Mouse (Mus musculus): Measurements from ENCODE around the gene B4galt3. TPM values are rescaled to one million over a fixed set of nuclear protein-coding genes. Genes with fewer than 3 reads are reported as not detected.
A peak's percentile ranks its signal among the peaks of the same experiment; 100 is the strongest.

The B4galt3 gene
- total RNA-seq, 2 experiments from 2014 or later = 73.1 to 79.3 TPM

DNA sequence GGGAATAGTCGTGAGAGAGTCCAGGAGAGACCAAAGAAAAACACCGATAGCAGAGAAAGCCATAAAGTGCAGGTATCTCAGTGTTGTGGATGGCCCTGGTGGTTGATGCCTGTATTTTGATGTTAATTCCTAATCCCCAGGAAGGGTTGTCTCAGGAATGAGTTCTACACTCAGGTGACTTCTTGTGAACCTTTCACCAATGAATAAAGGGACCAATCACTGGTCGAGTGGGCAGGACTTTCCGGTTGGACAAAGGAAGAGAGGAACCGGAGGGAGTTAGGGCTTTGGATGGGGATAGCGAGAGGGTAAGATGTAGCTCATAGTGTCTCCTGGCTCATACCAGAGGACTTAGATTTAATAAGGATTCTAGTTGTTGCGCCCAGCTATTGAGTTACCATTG lies 49.6 kb downstream of the B4galt3 start:
- Histone ChIP-seq H3K27ac (no peak overlapping the region), H3K4me3 (no peak overlapping the region)
- DNase-seq (ENCODE audit: low spot score in 2 of 2) = no peak
- no peak for TF ChIP-seq CTCF (conservative IDR thresholded peaks at IDR 0.05)

DNA sequence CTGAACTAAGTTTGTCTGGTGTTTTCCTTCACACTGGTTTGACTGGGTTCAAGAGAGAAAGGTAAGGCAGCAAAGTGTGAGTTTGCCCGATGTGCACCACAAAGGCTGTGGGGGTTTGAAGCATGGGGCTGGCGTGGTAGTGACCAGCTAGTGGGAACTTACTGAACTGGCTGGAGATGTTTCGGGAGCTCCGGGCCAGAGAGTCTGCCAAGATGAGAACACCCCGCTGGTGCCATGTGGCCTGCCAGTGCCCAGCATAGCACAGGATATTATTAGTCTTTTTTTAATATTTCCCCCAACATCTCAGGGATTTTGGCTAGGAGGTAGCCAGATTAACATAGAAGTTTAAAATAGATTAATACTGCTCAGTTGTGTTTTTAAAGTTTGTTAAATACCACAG lies 50.0 kb downstream of the B4galt3 start:
- H3K27ac ChIP-seq = no peak overlapping the region

DNA sequence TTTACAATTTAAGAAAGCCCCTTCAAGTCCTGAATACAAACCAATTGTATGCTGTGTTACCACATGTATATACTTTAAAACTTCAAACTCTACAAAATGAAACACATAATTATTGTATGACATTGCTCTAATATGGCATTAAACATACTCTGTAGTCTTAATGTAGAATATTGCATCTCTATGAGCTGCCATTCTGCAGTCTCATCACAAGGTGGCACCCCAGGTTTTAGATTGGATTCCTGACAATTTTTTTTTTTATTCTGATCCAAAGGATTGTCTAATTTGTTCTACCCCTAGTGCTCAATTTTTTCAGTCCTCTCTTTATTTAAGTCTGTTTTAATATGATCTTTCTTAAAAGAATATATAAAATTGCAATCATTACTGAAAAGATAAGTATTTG lies 51.3 kb downstream of the B4galt3 start:
- Histone ChIP-seq H3K4me3 (no peak overlapping the region), H3K27ac (no peak overlapping the region)
- TF ChIP-seq CTCF (conservative IDR thresholded peaks at IDR 0.05) = peak; percentile 81
- DNase-seq (ENCODE audit: low spot score in 2 of 2) = no peak

More for the DNA sequence above, 50.0 kb downstream of the B4galt3 start:
- no peak for TF ChIP-seq CTCF (conservative IDR thresholded peaks at IDR 0.05)
- no peak overlapping the region for H3K4me3 ChIP-seq
- DNase-seq (ENCODE audit: low spot score in 2 of 2) = no peak

DNA sequence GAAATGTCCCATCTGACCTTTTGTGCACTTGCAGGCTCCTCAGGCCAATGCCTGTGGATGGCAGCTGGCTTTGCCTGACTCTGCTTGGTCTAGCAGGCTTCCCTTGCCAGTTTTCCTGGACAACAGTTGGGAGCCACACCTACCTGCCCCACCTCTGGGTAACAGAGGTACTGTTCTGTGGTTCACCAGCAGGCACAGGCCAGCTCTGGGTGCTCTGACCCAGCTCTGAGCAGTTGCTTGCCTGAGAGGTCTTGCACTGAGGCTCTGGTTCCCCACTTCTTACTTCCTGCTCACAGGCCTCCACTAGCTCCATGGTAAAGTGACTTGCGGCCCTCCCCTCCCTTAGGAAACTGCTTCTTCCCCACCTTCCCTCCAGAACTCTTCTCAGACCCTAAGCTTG lies 51.9 kb downstream of the B4galt3 start:
- no peak overlapping the region for H3K27ac ChIP-seq
- H3K4me3 ChIP-seq = no peak overlapping the region
- DNase-seq (ENCODE audit: low spot score in 2 of 2) = no peak
- TF ChIP-seq CTCF (conservative IDR thresholded peaks at IDR 0.05) = no peak

DNA sequence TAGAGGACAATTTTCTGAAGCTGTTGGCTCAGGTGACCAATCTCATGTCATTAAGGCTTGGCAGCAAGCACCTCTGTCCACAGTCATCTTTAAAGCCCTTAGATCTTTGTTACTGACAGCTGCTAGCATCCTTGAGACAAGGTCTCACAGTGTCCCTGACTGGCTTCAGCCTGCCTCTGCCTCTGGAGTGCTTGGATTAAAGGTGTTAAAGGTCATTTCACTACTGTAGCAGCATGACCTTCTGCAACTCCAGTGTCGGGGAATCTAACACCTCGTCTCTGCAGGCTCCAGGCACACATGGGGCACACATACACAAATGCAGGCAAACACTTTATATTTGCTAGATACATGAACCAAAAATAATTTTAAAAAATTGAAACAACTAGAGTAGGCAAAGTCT lies 55.4 kb downstream of the B4galt3 start:
- DNase-seq (ENCODE audit: low spot score in 2 of 2) = no peak
- Histone ChIP-seq H3K27ac (no peak overlapping the region), H3K4me3 (no peak overlapping the region)
- no peak for TF ChIP-seq CTCF (conservative IDR thresholded peaks at IDR 0.05)

Other genes with a start within 250 kb of the B4galt3 start
- gene Fcgr3, start 205.4 kb upstream of the B4galt3 start, total RNA-seq (2021) = 10 to 100 TPM; 12.0 to 12.3 TPM
- gene Cfap126, start 156.4 kb upstream of the B4galt3 start, total RNA-seq (2021) = 1 to 10 TPM in 1 of 2 experiments, under 1 TPM in 1; 0.76 to 2.4 TPM
- gene Sdhc, start 119.7 kb upstream of the B4galt3 start, total RNA-seq (2021) = 100 to 1,000 TPM; 185 to 201 TPM
- gene Mpz, start 119.6 kb upstream of the B4galt3 start, total RNA-seq (2021) = not detected
- 10 to 100 TPM; 40.4 to 40.9 TPM for gene Pcp4l1, start 74.1 kb upstream of the B4galt3 start, total RNA-seq (2021)
- gene Nr1i3, start 56.4 kb upstream of the B4galt3 start, total RNA-seq (2021) = under 1 TPM in 1 of 2 experiments, not detected in 1; 0.15 TPM
- 10 to 100 TPM; 70.8 to 76.7 TPM for gene Tomm40l, start 47.8 kb upstream of the B4galt3 start, total RNA-seq (2021)
- gene Apoa2, start 45.3 kb upstream of the B4galt3 start, total RNA-seq (2021) = 1 to 10 TPM; 1.2 to 1.9 TPM
- 10 to 100 TPM; 14.9 to 17.2 TPM for gene Fcer1g, start 36.0 kb upstream of the B4galt3 start, total RNA-seq (2021)
- 10 to 100 TPM in 1 of 2 experiments, 1 to 10 TPM in 1; 9.6 to 10.9 TPM for gene Adamts4, start 19.9 kb upstream of the B4galt3 start, total RNA-seq (2021)
- gene Ndufs2, start 18.9 kb upstream of the B4galt3 start, total RNA-seq (2021) = 100 to 1,000 TPM; 254 to 273 TPM
- gene Ppox, start 10.9 kb downstream of the B4galt3 start, total RNA-seq (2021) = 10 to 100 TPM; 31.2 to 42.1 TPM
- gene Usp21, start 17.7 kb downstream of the B4galt3 start, total RNA-seq (2021) = 10 to 100 TPM; 61.9 to 76.6 TPM
- 100 to 1,000 TPM; 105 to 113 TPM for gene Ufc1, start 24.7 kb downstream of the B4galt3 start, total RNA-seq (2021)
- gene Dedd, start 58.8 kb downstream of the B4galt3 start, total RNA-seq (2021) = 10 to 100 TPM; 36.1 to 37.4 TPM
- gene Nit1, start 75.3 kb downstream of the B4galt3 start, total RNA-seq (2021) = 10 to 100 TPM; 42.8 to 45.9 TPM
- 100 to 1,000 TPM; 154 to 163 TPM for gene Pfdn2, start 75.3 kb downstream of the B4galt3 start, total RNA-seq (2021)
- 1 to 10 TPM; 7.7 to 8.7 TPM for gene Klhdc9, start 90.5 kb downstream of the B4galt3 start, total RNA-seq (2021)
- gene Nectin4, start 99.8 kb downstream of the B4galt3 start, total RNA-seq (2021) = 1 to 10 TPM; 5.1 to 6.1 TPM
- gene Arhgap30, start 118.6 kb downstream of the B4galt3 start, total RNA-seq (2021) = 1 to 10 TPM; 1.9 to 2.2 TPM
- gene Usf1, start 141.0 kb downstream of the B4galt3 start, total RNA-seq (2021) = 100 to 1,000 TPM; 126 to 128 TPM
- gene Tstd1, start 148.5 kb downstream of the B4galt3 start, total RNA-seq (2021) = 1 to 10 TPM; 4.1 to 5.6 TPM
- gene F11r, start 167.2 kb downstream of the B4galt3 start, total RNA-seq (2021) = 1 to 10 TPM; 5.7 to 6.9 TPM
- gene Alyref2, start 233.2 kb downstream of the B4galt3 start, total RNA-seq (2021) = 1 to 10 TPM; 6.2 to 7.2 TPM

All from layer of hippocampus, adult 2 months (tissue).